Comparison of ENCODE assay signal across 8 mouse cellular contexts in the genomic region with DNA sequence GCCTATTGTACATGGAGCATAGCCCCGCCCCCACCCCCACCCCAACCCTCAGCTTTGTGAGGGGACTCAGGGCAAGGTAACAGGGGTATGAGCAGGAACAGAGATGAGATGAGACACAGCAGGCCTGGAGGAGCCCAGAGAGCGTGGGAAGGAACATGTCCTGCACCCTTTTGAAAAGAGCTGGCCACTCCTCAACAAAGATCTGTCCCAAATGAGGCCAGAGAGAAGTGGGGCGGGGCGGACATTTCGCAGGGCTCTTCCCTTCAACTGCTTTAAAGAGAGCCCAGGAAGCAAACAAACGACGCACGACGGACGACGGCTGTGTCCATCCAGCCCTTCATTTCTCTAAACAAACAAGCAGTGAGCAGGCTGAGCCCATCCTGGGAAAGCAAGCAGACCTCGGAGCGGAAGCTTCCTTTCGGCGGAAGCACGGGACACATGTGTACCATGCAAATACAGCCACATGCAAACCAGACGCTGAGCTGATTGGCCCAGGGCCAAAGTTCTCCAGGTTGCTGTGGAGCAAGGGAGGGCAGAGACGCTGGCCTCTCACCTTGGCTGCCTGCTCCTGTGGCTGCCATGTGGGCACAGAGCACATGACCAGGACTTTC. TPM values are rescaled to one million over a fixed set of nuclear protein-coding genes. Genes with fewer than 3 reads are reported as not detected.
A peak's percentile ranks its signal among the peaks of the same experiment; 100 is the strongest.
DNase-seq lines count a peak whose midpoint lies in the region; ATAC-seq lines count a peak whose summit lies in the region.

No protein-coding gene starts in this region.

- H3K9me3 ChIP-seq in midbrain, embryonic 10.5 days (replicated peaks), result no peaks in the 10 kb centered on the region
- H3K9me3 ChIP-seq in midbrain, embryonic 15.5 days, result no peaks in the 10 kb centered on the region
- H3K9me3 ChIP-seq in forebrain, embryonic 11.5 days (ENCODE audit: control insufficient read depth, low read length), result no peaks in the 10 kb centered on the region
- no peaks in the 10 kb centered on the region for H3K9me3 ChIP-seq in hindbrain, embryonic 12.5 days (replicated peaks)
- no peaks in the 10 kb centered on the region for H3K9me3 ChIP-seq in limb, embryonic 12.5 days
- H3K9me3 ChIP-seq in midbrain, embryonic 11.5 days (ENCODE audit: control insufficient read depth, low read length), result no peaks in the 10 kb centered on the region

- no peak overlapping the region for H3K9ac ChIP-seq in midbrain, embryonic 15.5 days
- H3K9ac ChIP-seq in forebrain, embryonic 11.5 days (ENCODE audit: low read length), result no peak overlapping the region
- no peak overlapping the region for H3K9ac ChIP-seq in hindbrain, embryonic 12.5 days
- H3K9ac ChIP-seq in limb, embryonic 12.5 days (replicated peaks), result 0 out of 2 replicates have a peak overlapping the region, but pooled peaks have one; percentile 31
- no peak overlapping the region for H3K9ac ChIP-seq in midbrain, embryonic 11.5 days (ENCODE audit: low read length)

- H3K36me3 ChIP-seq in midbrain, embryonic 10.5 days, result no peaks in the 10 kb centered on the region
- H3K36me3 ChIP-seq in midbrain, embryonic 15.5 days (replicated peaks), result no peaks in the 10 kb centered on the region
- no peaks in the 10 kb centered on the region for H3K36me3 ChIP-seq in forebrain, embryonic 11.5 days (ENCODE audit: control insufficient read depth, insufficient read depth, low read length)
- H3K36me3 ChIP-seq in hindbrain, embryonic 12.5 days, result no peaks in the 10 kb centered on the region
- no peaks in the 10 kb centered on the region for H3K36me3 ChIP-seq in limb, embryonic 12.5 days
- H3K36me3 ChIP-seq in midbrain, embryonic 11.5 days (ENCODE audit: control insufficient read depth, insufficient read depth, low read length), result no peaks in the 10 kb centered on the region

- H3K27ac ChIP-seq in midbrain, embryonic 10.5 days (replicated peaks), result peak overlapping the region; percentile 63
- H3K27ac ChIP-seq in midbrain, embryonic 15.5 days, result no peak overlapping the region
- H3K27ac ChIP-seq in forebrain, embryonic 11.5 days (ENCODE audit: low read depth, low read length), result no peak overlapping the region
- H3K27ac ChIP-seq in hindbrain, embryonic 12.5 days, result no peak overlapping the region
- 0 out of 2 replicates have a peak overlapping the region, but pooled peaks have one; percentile 12 for H3K27ac ChIP-seq in limb, embryonic 12.5 days
- no peak overlapping the region for H3K27ac ChIP-seq in midbrain, embryonic 11.5 days (ENCODE audit: low read depth, low read length)

- peaks cover 4% of the 10 kb centered on the region; the same call in 1 of the 2 replicates for H3K27me3 ChIP-seq in midbrain, embryonic 10.5 days (ENCODE audit: low read depth, poor library complexity, severe bottlenecking)
- H3K27me3 ChIP-seq in midbrain, embryonic 15.5 days (replicated peaks), result no peaks in the 10 kb centered on the region
- no peaks in the 10 kb centered on the region for H3K27me3 ChIP-seq in forebrain, embryonic 11.5 days (ENCODE audit: control insufficient read depth, insufficient read depth, low read length)
- H3K27me3 ChIP-seq in hindbrain, embryonic 12.5 days, result peaks cover 3% of the 10 kb centered on the region
- 0 out of 2 replicates have a peak, but pooled peaks cover 5% of the 10 kb centered on the region for H3K27me3 ChIP-seq in limb, embryonic 12.5 days
- H3K27me3 ChIP-seq in midbrain, embryonic 11.5 days (ENCODE audit: control insufficient read depth, insufficient read depth, low read length), result no peaks in the 10 kb centered on the region

- peak; percentile 31 for DNase-seq in midbrain, embryonic 10.5 days (ENCODE audit: low spot score)
- peak; percentile 52 for DNase-seq in forebrain, embryonic 11.5 days (ENCODE audit: low spot score)
- DNase-seq in midbrain, embryonic 11.5 days (ENCODE audit: low spot score, missing footprints), result peak; percentile 90
- peak; percentile 39 to 70 for DNase-seq in urinary bladder, postnatal 4 days (ENCODE audit: low spot score in 2 of 2)
- DNase-seq in T-cell, adult 2 months (ENCODE audit: low spot score), result no peak

- no peak overlapping the region for H3K4me2 ChIP-seq in midbrain, embryonic 15.5 days
- no peak overlapping the region for H3K4me2 ChIP-seq in forebrain, embryonic 11.5 days (ENCODE audit: low read depth, low read length, severe bottlenecking)
- H3K4me2 ChIP-seq in hindbrain, embryonic 12.5 days (replicated peaks), result 0 out of 2 replicates have a peak overlapping the region, but pooled peaks have one; percentile 3
- H3K4me2 ChIP-seq in limb, embryonic 12.5 days, result peak overlapping the region; percentile 43
- H3K4me2 ChIP-seq in midbrain, embryonic 11.5 days, result no peak overlapping the region

- 44% methylated on average over 18 of the region's 18 CpGs for WGBS in midbrain, embryonic 10.5 days
- WGBS in midbrain, embryonic 15.5 days, result 31% methylated on average over 18 of the region's 18 CpGs
- WGBS in forebrain, embryonic 11.5 days, result 54% methylated on average over 18 of the region's 18 CpGs
- 34% methylated on average over 18 of the region's 18 CpGs for WGBS in hindbrain, embryonic 12.5 days
- WGBS in limb, embryonic 12.5 days, result 21% methylated on average over 18 of the region's 18 CpGs
- 39% methylated on average over 18 of the region's 18 CpGs for WGBS in midbrain, embryonic 11.5 days

- H3K4me3 ChIP-seq in midbrain, embryonic 10.5 days, result peak overlapping the region; percentile 20; the same call in 1 of the 2 replicates
- no peak overlapping the region for H3K4me3 ChIP-seq in midbrain, embryonic 15.5 days
- H3K4me3 ChIP-seq in forebrain, embryonic 11.5 days (ENCODE audit: low read depth, low read length), result no peak overlapping the region
- H3K4me3 ChIP-seq in hindbrain, embryonic 12.5 days, result no peak overlapping the region
- 0 out of 2 replicates have a peak overlapping the region, but pooled peaks have one; percentile 13 for H3K4me3 ChIP-seq in limb, embryonic 12.5 days (replicated peaks)
- H3K4me3 ChIP-seq in midbrain, embryonic 11.5 days (ENCODE audit: low read depth, low read length), result no peak overlapping the region

- H3K4me1 ChIP-seq in midbrain, embryonic 10.5 days, result peaks cover 25% of the 10 kb centered on the region
- peaks cover 6% of the 10 kb centered on the region for H3K4me1 ChIP-seq in midbrain, embryonic 15.5 days
- no peaks in the 10 kb centered on the region for H3K4me1 ChIP-seq in forebrain, embryonic 11.5 days (replicated peaks; ENCODE audit: control insufficient read depth, insufficient read depth, low read length)
- peaks cover 16% of the 10 kb centered on the region for H3K4me1 ChIP-seq in hindbrain, embryonic 12.5 days
- peaks cover 12% of the 10 kb centered on the region for H3K4me1 ChIP-seq in limb, embryonic 12.5 days (replicated peaks)
- H3K4me1 ChIP-seq in midbrain, embryonic 11.5 days (ENCODE audit: control insufficient read depth, insufficient read depth, low read length), result 0 out of 2 replicates have a peak, but pooled peaks cover 8% of the 10 kb centered on the region

- ATAC-seq in midbrain, embryonic 15.5 days (replicated peaks), result no peak
- ATAC-seq in forebrain, embryonic 11.5 days (replicated peaks; ENCODE audit: low FRiP score), result no peak
- peak; percentile 61; the same call in 1 of the 2 replicates for ATAC-seq in hindbrain, embryonic 12.5 days (ENCODE audit: low FRiP score)
- ATAC-seq in limb, embryonic 12.5 days (ENCODE audit: insufficient number of reproducible peaks, insufficient read depth, low FRiP score, low TSS enrichment, low read depth), result peak; percentile 45; the same call in 1 of the 2 replicates
- peak; percentile 75 for ATAC-seq in midbrain, embryonic 11.5 days (ENCODE audit: low FRiP score)

RNA-seq across cellular contexts. Expression of gene Grk3, which starts 8.7 kb away (rescaled TPM):
- polyA plus RNA-seq in midbrain, embryonic 10.5 days (2016; fragmentation: Nextera tagmentation; extraction: Ambion mirVana), result 5.2 and 6.1 TPM in 2 replicates
- polyA plus RNA-seq in midbrain, embryonic 15.5 days (2015; fragmentation: Nextera tagmentation; extraction: Ambion mirVana), result 27.2 and 31.8 TPM in 2 replicates
- polyA plus RNA-seq in forebrain, embryonic 11.5 days (2014; fragmentation: Nextera tagmentation; extraction: Ambion mirVana), result 6.7 and 7.1 TPM in 2 replicates
- polyA plus RNA-seq in hindbrain, embryonic 12.5 days (2016; fragmentation: Nextera tagmentation; extraction: Ambion mirVana), result 10.9 and 11.8 TPM in 2 replicates
- polyA plus RNA-seq in limb, embryonic 12.5 days (2016; fragmentation: Nextera tagmentation; extraction: Ambion mirVana), result 12.3 and 13.3 TPM in 2 replicates
- 4.2 and 4.6 TPM in 2 replicates for polyA plus RNA-seq in midbrain, embryonic 11.5 days (2014; fragmentation: Nextera tagmentation; extraction: Ambion mirVana)

RNA-seq across cellular contexts. Expression of gene Crybb2, which starts 45.7 kb away (rescaled TPM):
- not detected in 2 replicates for polyA plus RNA-seq in midbrain, embryonic 10.5 days (2016; fragmentation: Nextera tagmentation; extraction: Ambion mirVana)
- not detected in 2 replicates for polyA plus RNA-seq in midbrain, embryonic 15.5 days (2015; fragmentation: Nextera tagmentation; extraction: Ambion mirVana)
- not detected in 2 replicates for polyA plus RNA-seq in forebrain, embryonic 11.5 days (2014; fragmentation: Nextera tagmentation; extraction: Ambion mirVana)
- polyA plus RNA-seq in hindbrain, embryonic 12.5 days (2016; fragmentation: Nextera tagmentation; extraction: Ambion mirVana), result not detected in 2 replicates
- not detected in 2 replicates for polyA plus RNA-seq in limb, embryonic 12.5 days (2016; fragmentation: Nextera tagmentation; extraction: Ambion mirVana)
- not detected in 2 replicates for polyA plus RNA-seq in midbrain, embryonic 11.5 days (2014; fragmentation: Nextera tagmentation; extraction: Ambion mirVana)

RNA-seq across cellular contexts. Expression of gene Crybb3, which starts 57.1 kb away (rescaled TPM):
- polyA plus RNA-seq in midbrain, embryonic 10.5 days (2016; fragmentation: Nextera tagmentation; extraction: Ambion mirVana), result 0.40 and 2.0 TPM in 2 replicates
- polyA plus RNA-seq in midbrain, embryonic 15.5 days (2015; fragmentation: Nextera tagmentation; extraction: Ambion mirVana), result 1.1 and 1.6 TPM in 2 replicates
- 0.76 TPM in 2 replicates for polyA plus RNA-seq in forebrain, embryonic 11.5 days (2014; fragmentation: Nextera tagmentation; extraction: Ambion mirVana)
- polyA plus RNA-seq in hindbrain, embryonic 12.5 days (2016; fragmentation: Nextera tagmentation; extraction: Ambion mirVana), result 0.74 and 0.81 TPM in 2 replicates
- 1.4 TPM in 2 replicates for polyA plus RNA-seq in limb, embryonic 12.5 days (2016; fragmentation: Nextera tagmentation; extraction: Ambion mirVana)
- polyA plus RNA-seq in midbrain, embryonic 11.5 days (2014; fragmentation: Nextera tagmentation; extraction: Ambion mirVana), result 0.18 TPM in 1 of 2 replicates, not detected in the other

Comparison
In these comparisons a context has a peak if more than half of its experiments do, and no peak if none do; other contexts are left out.
1. H3K27ac ChIP-seq: peak in midbrain, embryonic 10.5 days (single experiment) and limb, embryonic 12.5 days (single experiment); none in midbrain, embryonic 15.5 days (single experiment), forebrain, embryonic 11.5 days (single experiment), hindbrain, embryonic 12.5 days (single experiment) and midbrain, embryonic 11.5 days (single experiment).
2. H3K4me3 ChIP-seq: peak in midbrain, embryonic 10.5 days (single experiment) and limb, embryonic 12.5 days (single experiment); none in midbrain, embryonic 15.5 days (single experiment), forebrain, embryonic 11.5 days (single experiment), hindbrain, embryonic 12.5 days (single experiment) and midbrain, embryonic 11.5 days (single experiment).
3. ATAC-seq: peak in hindbrain, embryonic 12.5 days (single experiment), limb, embryonic 12.5 days (single experiment) and midbrain, embryonic 11.5 days (single experiment); none in midbrain, embryonic 15.5 days (single experiment) and forebrain, embryonic 11.5 days (single experiment).
4. H3K4me2 ChIP-seq: peak in hindbrain, embryonic 12.5 days (single experiment) and limb, embryonic 12.5 days (single experiment); none in midbrain, embryonic 15.5 days (single experiment), forebrain, embryonic 11.5 days (single experiment) and midbrain, embryonic 11.5 days (single experiment).